Mouse (Mus musculus) liver, embryonic 14.5 days (tissue): ENCODE data around the gene Ptpn21. TPM values are rescaled to one million over a fixed set of nuclear protein-coding genes. Genes with fewer than 3 reads are reported as not detected.

ENCODE experiments used
- ATAC-seq: fragments of 200-750 bp; cut with Nextera tagmentation; 2 replicates; pipeline ENCODE4 v1.8.0; 2017; ENCODE audit warnings: moderate number of reproducible peaks, mild to moderate bottlenecking, moderate library complexity; ENCODE audit not compliant: insufficient read depth
- DNase-seq, 3 experiments: peaks; one replicate each; pipeline ENCODE4 v3.0.0-alpha.2; 2012 to 2013; ENCODE audit warnings: low read depth in 3 of 3, low spot score in 3 of 3
- H3K27ac ChIP-seq: fragments of 300-500 bp; sonication (generic); 2 replicates; pipeline ENCODE4 v1.5.1; 2014; ENCODE audit warnings: moderate library complexity, mild to moderate bottlenecking, control low read depth, inconsistent platforms
- H3K27me3 ChIP-seq: fragments of 300-500 bp; sonication (generic); 2 replicates; pipeline ENCODE4 v1.6.1; 2014; ENCODE audit warnings: mild to moderate bottlenecking, low read length, moderate library complexity; ENCODE audit not compliant: control insufficient read depth, insufficient read depth
- H3K36me3 ChIP-seq: fragments of 300-500 bp; sonication (generic); replicated peaks from 2 replicates; pipeline ENCODE4 v1.6.1; 2014; ENCODE audit warnings: low read depth; ENCODE audit not compliant: control insufficient read depth, insufficient read depth
- H3K4me1 ChIP-seq, 2 experiments: fragments of 200-500 bp in 1 of 2; fragments of 300-500 bp in 1 of 2; sonication (generic) in 1 of 2; replicated peaks; 2 replicates each; pipeline ENCODE4 v1.6.1; 2012 to 2014; ENCODE audit warnings: antibody characterized with exemption in 1 of 2, inconsistent platforms in 1 of 2, low read length in 1 of 2; ENCODE audit not compliant: control insufficient read depth in 2 of 2, insufficient read depth in 2 of 2
- H3K4me2 ChIP-seq: fragments of 300-500 bp; sonication (generic); 2 replicates; pipeline ENCODE4 v1.6.1; 2014; ENCODE audit warnings: low read depth, mild to moderate bottlenecking, control low read depth, moderate library complexity
- H3K4me3 ChIP-seq, 2 experiments: fragments of 200-500 bp in 1 of 2; fragments of 300-500 bp in 1 of 2; sonication (generic) in 1 of 2; 2 replicates each; pipeline ENCODE4 v1.5.1; 2012 to 2014; ENCODE audit warnings: low read depth in 2 of 2, low read length in 2 of 2, mild to moderate bottlenecking in 2 of 2, control low read depth in 1 of 2, inconsistent platforms in 1 of 2, moderate library complexity in 1 of 2; ENCODE audit not compliant: insufficient read depth in 1 of 2
- H3K9ac ChIP-seq: fragments of 300-500 bp; sonication (generic); replicated peaks from 2 replicates; pipeline ENCODE4 v1.6.1; 2014; ENCODE audit warnings: mild to moderate bottlenecking, control low read depth, moderate library complexity
- H3K9me3 ChIP-seq: fragments of 300-500 bp; sonication (generic); 2 replicates; pipeline ENCODE4 v1.6.1; 2016; ENCODE audit warnings: low read length, mixed read lengths; ENCODE audit not compliant: control insufficient read depth
- CTCF ChIP-seq: IDR thresholded peaks from 2 replicates; pipeline ENCODE4 v1.5.1; 2016; ENCODE audit warnings: antibody characterized with exemption, low read depth, control low read depth
- EP300 ChIP-seq: IDR thresholded peaks from 2 replicates; pipeline ENCODE4 v1.6.1; 2016; ENCODE audit warnings: antibody characterized with exemption, low read depth
- WGBS: fragments of 180-500 bp; shearing (Covaris S2); extraction: QIAGEN DNeasy Blood & Tissue Kit; methylation state at CpG from one replicate; pipeline ENCODE4 v1.1.7; 2014; ENCODE audit not compliant: insufficient replicate concordance; 5-methylcytosine and 5-hydroxymethylcytosine counted together
- polyA plus RNA-seq, 2 experiments: library from polyadenylated mRNA; depleted of rRNA in 1 of 2; stranded (reverse) in 1 of 2; unstranded in 1 of 2; fragments of >200 nt; fragmentation: Nextera tagmentation in 1 of 2; extraction: Ambion mirVana in 1 of 2; gene quantifications; 2 replicates each; pipeline versions ENCODE4 v1.2.1 to v1.2.3; 2012 to 2014

Gene Ptpn21
- polyA plus RNA-seq, 2 experiments: 1.9 to 2.3 TPM

DNA sequence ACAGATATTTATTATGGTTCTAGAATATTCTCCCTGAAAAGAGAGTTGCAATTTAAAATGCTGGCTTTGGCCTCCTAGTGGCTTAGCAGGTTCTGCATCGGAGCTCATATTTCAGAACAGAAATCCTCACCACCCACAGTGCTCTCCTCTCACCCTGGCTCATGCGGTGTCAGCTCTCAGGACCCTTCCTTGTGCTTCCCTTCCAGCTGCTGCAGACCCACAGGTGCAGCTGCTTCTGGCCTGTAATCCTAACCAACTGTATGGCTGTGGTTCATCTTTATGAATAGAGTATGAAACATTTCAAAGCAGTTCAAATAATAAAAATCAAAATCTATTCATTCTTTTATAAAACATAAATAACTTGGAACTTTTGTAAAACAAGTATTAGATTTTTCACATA is 80.3 kb downstream of the Ptpn21 start:
- no peak overlapping the region for H3K9ac ChIP-seq
- no peak overlapping the region for H3K4me2 ChIP-seq
- no peaks in the 10 kb centered on the region for H3K27me3 ChIP-seq
- H3K27ac ChIP-seq: no peak overlapping the region
- no peaks in the 10 kb centered on the region for H3K9me3 ChIP-seq
- WGBS: 69% methylated on average over 2 of the region's 2 CpGs
- H3K4me1 ChIP-seq: no peaks in the 10 kb centered on the region
- DNase-seq (no peak), ATAC-seq (no peak)
- TF ChIP-seq CTCF: no peak
- no peak for TF ChIP-seq EP300
- H3K36me3 ChIP-seq: no peaks in the 10 kb centered on the region
- H3K4me3 ChIP-seq: no peak overlapping the region

DNA sequence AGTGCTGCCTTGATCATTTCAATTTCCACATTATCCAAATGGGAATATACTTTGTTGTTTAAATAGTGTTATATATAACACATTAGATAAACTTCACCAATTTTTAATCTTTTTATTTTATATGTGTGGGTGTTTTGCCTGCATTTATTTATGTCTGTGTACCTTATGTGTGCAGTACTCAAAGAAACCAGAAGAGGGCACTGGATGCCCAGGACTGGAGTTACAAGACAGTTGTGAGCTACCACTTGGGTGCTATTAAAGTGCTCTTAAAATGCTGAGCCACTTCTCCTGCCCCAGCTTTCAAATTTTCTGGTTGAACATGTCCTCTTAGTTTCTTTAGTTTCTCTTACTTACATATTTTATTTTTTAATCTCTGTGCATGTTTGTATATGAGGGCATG is 92.4 kb downstream of the Ptpn21 start:
- H3K4me3 ChIP-seq: no peak overlapping the region
- no peak overlapping the region for H3K4me2 ChIP-seq
- H3K4me1 ChIP-seq: no peaks in the 10 kb centered on the region
- H3K9ac ChIP-seq: no peak overlapping the region
- H3K36me3 ChIP-seq: no peaks in the 10 kb centered on the region
- TF ChIP-seq EP300: no peak
- TF ChIP-seq CTCF: peak; percentile 23; the same call in 1 of the 2 replicates
- DNase-seq (no peak), ATAC-seq (no peak)
- no peaks in the 10 kb centered on the region for H3K9me3 ChIP-seq
- no peaks in the 10 kb centered on the region for H3K27me3 ChIP-seq
- H3K27ac ChIP-seq: no peak overlapping the region

DNA sequence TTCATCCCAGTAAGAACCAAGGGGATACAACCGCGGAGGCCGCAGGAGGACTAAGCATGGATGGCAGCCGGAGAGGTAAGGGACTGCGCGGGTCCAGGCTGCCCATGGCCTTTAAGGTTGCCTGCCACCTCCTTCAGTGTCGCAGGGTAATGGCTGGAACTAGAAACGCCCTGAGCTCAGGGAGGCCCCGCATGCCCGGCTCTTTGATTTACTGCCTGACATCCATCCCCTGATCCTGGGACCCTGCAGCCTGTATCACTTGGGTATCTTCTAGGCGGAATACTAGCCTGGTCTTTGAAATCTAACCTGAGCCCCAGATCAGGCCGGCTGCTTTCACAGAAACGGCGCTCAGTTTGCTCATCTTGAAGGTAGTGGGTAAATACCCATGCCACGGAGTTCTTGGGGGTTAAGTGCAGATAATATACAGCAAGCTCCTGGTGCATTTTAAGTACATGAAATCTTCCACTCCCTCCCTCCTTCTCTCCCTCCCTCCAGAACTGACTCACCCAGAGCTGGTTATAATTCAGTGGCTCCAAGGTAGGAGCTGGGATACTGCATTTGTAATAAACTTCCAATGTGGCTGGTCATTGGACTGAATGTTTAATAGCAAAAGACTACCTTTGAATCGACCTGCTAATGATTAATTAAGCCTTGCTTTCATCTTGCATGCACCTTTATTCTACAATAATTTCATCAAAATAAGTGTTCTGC is 108.8 kb downstream of the Ptpn21 start:
- Histone ChIP-seq H3K27ac (no peak overlapping the region), H3K4me2 (peak overlapping the region; percentile 74), H3K4me3 (peak overlapping the region; percentile 78 to 79), H3K9ac (peak overlapping the region; percentile 75), H3K9me3 (no peaks in the 10 kb centered on the region), H3K36me3 (no peaks in the 10 kb centered on the region), H3K4me1 (peaks cover 2 to 4% of the 10 kb centered on the region in 2 experiments; a peak in 3 of 4 replicates), H3K27me3 (no peaks in the 10 kb centered on the region)
- TF ChIP-seq EP300 (no peak), CTCF (no peak)
- WGBS: 3% methylated on average over 16 of the region's 16 CpGs
- ATAC-seq (peak; percentile 84), DNase-seq (peak in 1 of 3 experiments; percentile 11)

DNA sequence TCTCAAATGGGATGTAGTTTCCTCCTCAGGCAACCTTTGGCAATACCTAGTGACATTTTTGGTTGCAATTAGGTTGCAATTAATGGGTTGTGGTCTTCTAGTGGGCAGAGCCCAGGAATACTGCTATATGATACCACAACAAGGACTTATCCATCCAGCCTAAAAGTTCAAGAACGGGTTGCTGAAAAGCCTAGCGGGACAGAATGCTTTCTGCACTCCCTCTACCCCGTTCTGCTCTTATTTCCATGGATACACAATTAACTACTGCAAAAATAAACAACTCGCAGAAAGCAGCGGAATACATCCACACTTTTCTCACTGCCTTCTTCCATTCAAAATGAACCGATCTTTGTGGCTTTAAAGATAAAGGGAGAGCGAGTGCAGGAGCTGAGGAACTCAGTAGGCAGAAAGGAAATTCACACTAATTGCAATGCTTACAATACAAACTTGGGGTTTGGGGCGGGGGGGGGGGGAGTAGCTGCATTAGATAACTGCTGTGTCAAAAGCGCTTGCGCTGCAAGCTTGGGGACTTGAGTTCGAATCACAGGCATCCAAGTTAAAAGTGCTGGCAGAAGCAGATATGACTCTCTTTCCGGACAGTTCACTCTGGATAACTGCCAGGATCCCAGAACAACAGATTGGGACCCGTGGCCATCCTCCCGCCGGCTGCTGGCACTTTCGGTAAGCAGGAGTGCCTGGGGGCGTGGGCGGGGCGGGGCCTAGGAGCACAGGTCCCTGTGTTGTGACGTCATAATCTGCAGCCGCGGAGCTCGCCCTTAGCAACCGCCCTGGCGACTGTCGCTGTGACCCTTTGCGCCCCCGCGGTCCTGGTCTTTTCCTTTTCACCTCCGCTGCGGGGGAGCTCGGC is 109.6 kb downstream of the Ptpn21 start, which contains the start of gene Spata7:
Gene Spata7, plus strand, starts transcription at position 766 of the 868 bp plus-strand sequence.
- H3K4me1 ChIP-seq: peaks cover 2 to 4% of the 10 kb centered on the region in 2 experiments; a peak in 3 of 4 replicates
- H3K27me3 ChIP-seq: no peaks in the 10 kb centered on the region
- peak within 1 kb of the TSS; percentile 75 for H3K9ac ChIP-seq
- no peaks in the 10 kb centered on the region for H3K36me3 ChIP-seq
- no peak within 1 kb of the TSS for H3K27ac ChIP-seq
- no peaks in the 10 kb centered on the region for H3K9me3 ChIP-seq
- TF ChIP-seq EP300: no peak
- no peak for TF ChIP-seq CTCF
- ATAC-seq (peak; percentile 94), DNase-seq (peak; percentile 71 to 72 (median 71))
- H3K4me2 ChIP-seq: peak within 1 kb of the TSS; percentile 74
- WGBS: 3% methylated on average over 32 of the region's 32 CpGs
- H3K4me3 ChIP-seq: peak within 1 kb of the TSS; percentile 78 to 79

Other genes starting within 250 kb of the Ptpn21 start
- not detected in 2 replicates for gene Kcnk10, start 159.1 kb downstream of the Ptpn21 start, polyA plus RNA-seq (2012; rRNA removed)
- not detected in 2 replicates for gene Kcnk10, start 159.1 kb downstream of the Ptpn21 start, polyA plus RNA-seq (2014; fragmentation: Nextera tagmentation; extraction: Ambion mirVana)
- gene Spata7, start 109.2 kb downstream of the Ptpn21 start, polyA plus RNA-seq (2012; rRNA removed): 0.57 and 1.2 TPM in 2 replicates
- gene Spata7, start 109.2 kb downstream of the Ptpn21 start, polyA plus RNA-seq (2014; fragmentation: Nextera tagmentation; extraction: Ambion mirVana): 2.0 and 2.2 TPM in 2 replicates
- 25.5 and 35.1 TPM in 2 replicates for gene Zc3h14, start 9.6 kb upstream of the Ptpn21 start, polyA plus RNA-seq (2012; rRNA removed)
- gene Zc3h14, start 9.6 kb upstream of the Ptpn21 start, polyA plus RNA-seq (2014; fragmentation: Nextera tagmentation; extraction: Ambion mirVana): 36.9 and 42.4 TPM in 2 replicates
- gene Eml5, start 164.1 kb upstream of the Ptpn21 start, polyA plus RNA-seq (2012; rRNA removed): 0.74 and 1.1 TPM in 2 replicates
- 0.22 and 0.71 TPM in 2 replicates for gene Eml5, start 164.1 kb upstream of the Ptpn21 start, polyA plus RNA-seq (2014; fragmentation: Nextera tagmentation; extraction: Ambion mirVana)
- gene Ttc8, start 183.2 kb upstream of the Ptpn21 start, polyA plus RNA-seq (2012; rRNA removed): 1.8 TPM in 2 replicates
- gene Ttc8, start 183.2 kb upstream of the Ptpn21 start, polyA plus RNA-seq (2014; fragmentation: Nextera tagmentation; extraction: Ambion mirVana): 1.8 and 2.2 TPM in 2 replicates